Mouse (Mus musculus) MEL (cell line): ENCODE measurements around the gene Mphosph6.

ENCODE experiments used
- CTCF ChIP-seq, 3 experiments: IDR thresholded peaks in 2 of 3; conservative IDR thresholded peaks in 1 of 3; 2 replicates each; pipeline ENCODE4 v1.5.1; 2011 to 2012; ENCODE audit warnings: low read length in 3 of 3, low read depth in 2 of 3, mild to moderate bottlenecking in 2 of 3, improper control_type of control experiment in 1 of 3, inconsistent platforms in 1 of 3, mixed read lengths in 1 of 3, moderate library complexity in 1 of 3; ENCODE audit not compliant: control insufficient read depth in 1 of 3, insufficient read depth in 1 of 3, poor library complexity in 1 of 3, severe bottlenecking in 1 of 3
- ELF1 ChIP-seq: IDR thresholded peaks from 2 replicates; pipeline ENCODE4 v1.6.1; 2014; ENCODE audit warnings: low read depth, mild to moderate bottlenecking, inconsistent platforms, low read length, improper control_type of control experiment, moderate library complexity
- MAFK ChIP-seq: IDR thresholded peaks from 2 replicates; pipeline ENCODE4 v1.6.1; 2011; ENCODE audit warnings: low read depth, mild to moderate bottlenecking, low read length, improper control_type of control experiment, borderline replicate concordance
- MEF2A ChIP-seq: IDR thresholded peaks from 2 replicates; pipeline ENCODE4 v1.6.1; 2014; ENCODE audit warnings: low read depth, mild to moderate bottlenecking, inconsistent platforms, low read length, improper control_type of control experiment; ENCODE audit not compliant: poor library complexity, insufficient replicate concordance, severe bottlenecking; ENCODE audit errors: extremely low read depth
- MXI1 ChIP-seq: IDR thresholded peaks from 2 replicates; pipeline ENCODE4 v1.6.1; 2011; ENCODE audit warnings: mild to moderate bottlenecking, low read depth, low read length, improper control_type of control experiment
- NELFE ChIP-seq: IDR thresholded peaks from 2 replicates; pipeline ENCODE4 v1.6.1; 2011; ENCODE audit warnings: low read depth, low read length, improper control_type of control experiment
- POLR2AphosphoS2 ChIP-seq: IDR thresholded peaks from 2 replicates; pipeline ENCODE4 v1.6.1; 2011; ENCODE audit warnings: low read length, improper control_type of control experiment
- SIN3A ChIP-seq: IDR thresholded peaks from 2 replicates; pipeline ENCODE4 v1.6.1; 2012; ENCODE audit warnings: low read length, improper control_type of control experiment, inconsistent platforms
- TAL1 ChIP-seq: IDR thresholded peaks from 2 replicates; pipeline ENCODE4 v1.6.1; 2012; ENCODE audit warnings: mild to moderate bottlenecking, inconsistent platforms, low read length, moderate library complexity, mixed read lengths
- ZC3H11A ChIP-seq: IDR thresholded peaks from 2 replicates; pipeline ENCODE4 v1.6.1; 2012; ENCODE audit warnings: low read depth, mild to moderate bottlenecking, inconsistent platforms, low read length, improper control_type of control experiment
- ZMIZ1 ChIP-seq: IDR thresholded peaks from 2 replicates; pipeline ENCODE4 v1.6.1; 2012; ENCODE audit warnings: low read depth, mild to moderate bottlenecking, inconsistent platforms, low read length, improper control_type of control experiment, moderate library complexity

DNA sequence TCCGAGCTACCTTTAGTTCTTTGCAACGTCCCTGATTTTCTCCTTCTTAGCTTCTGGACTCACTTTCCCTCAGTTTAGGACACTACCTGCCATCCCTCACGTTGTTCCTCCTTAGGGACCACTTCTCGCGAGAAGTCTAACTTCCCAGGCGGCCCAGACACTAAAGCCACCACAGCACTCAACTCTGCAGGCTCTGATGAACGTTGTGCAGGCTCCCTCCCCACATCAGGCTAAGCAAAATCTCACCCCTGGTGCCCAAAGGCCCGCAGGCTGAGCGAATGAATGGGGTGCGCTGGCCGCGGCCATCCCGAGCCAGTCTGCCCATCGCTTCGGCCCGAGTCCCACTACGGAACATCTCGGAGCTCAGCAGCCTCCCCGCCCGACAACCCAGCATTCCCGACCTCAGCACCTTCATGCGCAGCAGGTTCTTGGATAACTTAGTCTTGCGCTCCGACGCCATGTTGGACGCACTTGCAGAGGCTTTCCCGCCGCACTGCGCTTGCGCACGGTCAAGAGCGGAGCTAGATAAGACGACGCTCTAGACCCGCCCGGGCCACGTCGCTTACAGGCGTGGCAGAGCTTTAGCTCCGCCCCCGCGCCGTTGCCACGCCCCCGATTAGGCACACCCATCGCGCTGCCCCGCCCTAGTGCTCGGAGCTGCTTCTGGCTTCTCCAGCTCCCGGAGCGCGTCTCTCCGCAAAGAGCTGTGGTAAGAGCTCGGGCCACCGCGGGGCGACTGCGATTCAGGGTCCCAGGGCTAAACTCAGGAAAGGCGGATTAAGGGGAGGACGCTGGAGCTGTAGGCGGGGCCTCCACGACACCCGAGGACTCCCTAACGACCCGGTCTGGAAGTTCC is at the start of gene Mphosph6:
- TF ChIP-seq ZMIZ1 (peak; percentile 73; the same call in 1 of the 2 replicates), ZC3H11A (0 out of 2 replicates have a peak, but pooled peaks have one; percentile 6), ELF1 (no peak), MXI1 (peak; percentile 35; the same call in 1 of the 2 replicates), MEF2A (no peak), CTCF (IDR thresholded peaks at IDR 0.05 in 2 of 3, conservative IDR thresholded peaks at IDR 0.05 in 1 of 3; ENCODE audit: control insufficient read depth in 1 of 3, insufficient read depth in 1 of 3, low read depth in 2 of 3, low read length in 3 of 3, poor library complexity in 1 of 3, severe bottlenecking in 1 of 3) (peak in 1 of 3 experiments; percentile 17; a peak in 1 of 6 replicates), NELFE (peak; percentile 87), MAFK (no peak), SIN3A (peak; percentile 57), POLR2AphosphoS2 (peak; percentile 88; the same call in 1 of the 2 replicates), TAL1 (no peak)
